Mouse (Mus musculus): Measurements from ENCODE around the gene Dnmt3c. TPM values are rescaled to one million over a fixed set of nuclear protein-coding genes. Genes with fewer than 3 reads are reported as not detected.
A peak's percentile ranks its signal among the peaks of the same experiment; 100 is the strongest.
"Not testable (repeated sequence)": the region's sequence is repeated elsewhere in the genome, so short reads cannot be mapped to it uniquely, and the experiment has no call there.

Gene Dnmt3c
- polyA plus RNA-seq, 1 experiment from 2014 or later: not detected

DNA sequence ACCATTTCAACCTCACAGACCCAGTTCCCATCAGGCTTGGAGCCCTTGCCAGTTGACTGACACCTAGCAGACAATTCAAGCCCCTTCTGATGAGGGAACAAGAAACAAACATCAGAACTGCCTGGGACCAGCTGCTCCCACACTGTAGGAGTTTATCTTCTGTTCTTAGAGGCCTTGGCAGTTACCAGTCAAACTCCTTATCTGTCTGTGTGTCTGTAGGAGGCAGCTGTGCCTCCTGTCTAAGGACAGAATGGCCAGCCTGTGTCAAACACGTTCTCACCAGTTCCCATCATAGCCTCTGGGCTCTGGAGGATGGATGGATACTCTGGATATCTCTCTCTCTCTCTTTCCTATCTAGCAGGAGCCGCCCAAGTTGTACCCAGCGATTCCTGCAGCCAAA lies 21.4 kb downstream of the Dnmt3c start:
- DNase-seq (ENCODE audit: low spot score): not testable (repeated sequence)

GRCm38 (mm10) chr2:153723098-153723497 lies 26.6 kb downstream of the Dnmt3c start:
- no peak for DNase-seq (ENCODE audit: low spot score)

DNA sequence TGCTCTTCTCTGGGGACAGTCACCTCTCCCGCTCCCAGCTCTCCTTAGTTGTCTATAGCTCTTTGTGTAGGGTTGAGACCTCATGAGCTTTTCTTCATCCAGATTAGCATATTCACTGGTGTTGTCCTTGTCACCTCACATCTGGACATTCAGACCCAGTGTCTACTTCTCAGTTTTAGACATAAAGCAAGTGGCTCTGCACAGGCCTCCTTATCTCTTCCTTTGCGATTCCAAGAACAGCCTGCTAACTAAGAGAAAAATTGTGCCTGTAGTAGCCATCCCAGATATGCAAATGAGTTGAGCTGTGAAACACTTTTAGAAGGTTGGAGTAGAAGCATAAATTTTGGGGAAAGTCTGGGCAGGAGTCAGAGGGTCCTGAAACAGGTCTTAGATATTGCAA lies 28.0 kb downstream of the Dnmt3c start:
- DNase-seq (ENCODE audit: low spot score): no peak

- DNase-seq (ENCODE audit: low spot score): no peak
These were observed 28.4 kb downstream of the Dnmt3c start for GRCm38 (mm10) chr2:153724871-153725270.

DNA sequence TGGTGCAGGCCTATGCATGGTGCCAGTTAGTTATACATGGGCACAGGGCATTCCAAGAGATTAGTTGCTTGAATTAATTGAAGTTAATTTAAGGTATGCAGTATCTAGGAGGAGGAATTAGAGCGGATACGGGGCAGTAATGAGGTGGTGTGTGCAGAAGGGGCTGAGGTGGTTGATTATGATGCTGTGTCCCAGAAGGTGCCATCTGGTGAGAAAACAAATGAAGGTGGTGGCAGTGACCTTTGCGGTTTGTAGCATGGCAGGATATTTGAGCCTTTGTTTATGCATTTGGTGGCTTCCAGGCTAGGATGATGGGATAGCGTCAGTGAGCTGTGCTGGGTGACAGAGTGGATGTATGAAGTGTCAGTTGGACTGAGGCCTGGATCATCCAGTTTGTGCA lies 28.8 kb downstream of the Dnmt3c start:
- no peak for DNase-seq (ENCODE audit: low spot score)

DNA sequence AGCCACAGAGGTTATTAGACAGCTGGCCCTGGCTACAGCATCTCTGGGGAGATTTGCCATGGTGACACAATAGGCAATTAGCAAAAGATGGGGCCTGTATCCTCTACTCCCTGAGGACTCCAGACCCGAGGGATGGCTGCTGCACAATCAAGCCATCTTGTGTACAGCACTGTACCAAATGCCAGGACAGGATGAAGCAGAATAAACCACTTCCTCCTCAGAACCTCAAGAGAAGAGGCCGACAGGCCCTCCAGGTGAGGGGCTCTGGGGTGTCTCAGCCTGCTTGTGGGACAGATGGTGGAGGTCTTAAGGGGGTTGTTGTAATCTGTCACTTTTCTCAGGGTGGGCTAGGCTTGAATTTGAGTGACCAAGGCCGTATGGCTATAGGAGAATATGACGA lies 37.6 kb downstream of the Dnmt3c start:
- DNase-seq (ENCODE audit: low spot score): peak; percentile 58

DNA sequence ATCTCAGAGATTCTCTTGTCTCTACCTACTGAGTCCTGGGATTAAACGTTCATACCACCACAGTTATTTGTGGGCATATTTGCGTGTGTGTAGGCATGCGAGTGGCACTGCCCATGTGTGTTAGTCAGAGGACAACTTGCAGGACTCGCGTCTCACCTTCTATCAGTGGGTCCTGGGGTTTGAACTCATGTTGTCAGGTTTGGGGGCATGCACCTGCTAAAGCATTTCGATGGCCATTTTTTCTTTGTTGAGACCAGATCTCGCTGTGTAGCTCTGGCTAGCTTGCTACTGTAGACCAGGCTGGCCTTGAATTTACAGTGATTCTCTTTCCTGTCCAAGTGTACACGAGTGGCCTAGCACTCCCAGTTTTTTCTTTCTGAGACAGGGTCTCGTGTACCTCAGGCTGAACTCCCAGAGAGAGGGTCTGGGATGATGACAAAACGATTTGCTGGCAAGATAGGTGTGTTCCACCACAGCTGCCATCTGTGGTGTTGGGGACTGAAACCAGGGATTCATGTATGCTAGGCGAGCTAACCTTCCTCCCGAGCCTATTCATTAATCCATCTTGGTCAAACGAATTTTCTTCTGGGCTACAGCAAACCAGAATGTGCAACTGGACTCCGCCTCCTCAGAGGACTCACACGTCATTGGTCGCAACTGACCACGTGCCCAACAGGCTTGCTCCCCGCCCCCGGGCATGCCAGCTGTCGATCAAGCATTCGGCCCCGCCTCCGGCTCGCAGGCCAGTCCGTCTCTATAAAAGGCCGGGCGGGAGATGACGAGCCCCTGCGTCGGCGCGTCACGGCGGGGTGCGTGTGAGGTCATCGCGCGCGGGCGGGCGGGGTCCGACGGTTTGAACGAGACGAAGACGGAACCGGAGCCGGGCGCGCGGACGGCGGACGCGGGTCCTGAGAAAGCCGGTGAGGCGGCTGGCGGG lies 44.3 kb downstream of the Dnmt3c start, which contains the start of gene Mapre1:
TSS of gene Mapre1 (plus strand) at position 775 of the 937 bp plus-strand sequence.
- DNase-seq (ENCODE audit: low spot score): peak; percentile 98

DNA sequence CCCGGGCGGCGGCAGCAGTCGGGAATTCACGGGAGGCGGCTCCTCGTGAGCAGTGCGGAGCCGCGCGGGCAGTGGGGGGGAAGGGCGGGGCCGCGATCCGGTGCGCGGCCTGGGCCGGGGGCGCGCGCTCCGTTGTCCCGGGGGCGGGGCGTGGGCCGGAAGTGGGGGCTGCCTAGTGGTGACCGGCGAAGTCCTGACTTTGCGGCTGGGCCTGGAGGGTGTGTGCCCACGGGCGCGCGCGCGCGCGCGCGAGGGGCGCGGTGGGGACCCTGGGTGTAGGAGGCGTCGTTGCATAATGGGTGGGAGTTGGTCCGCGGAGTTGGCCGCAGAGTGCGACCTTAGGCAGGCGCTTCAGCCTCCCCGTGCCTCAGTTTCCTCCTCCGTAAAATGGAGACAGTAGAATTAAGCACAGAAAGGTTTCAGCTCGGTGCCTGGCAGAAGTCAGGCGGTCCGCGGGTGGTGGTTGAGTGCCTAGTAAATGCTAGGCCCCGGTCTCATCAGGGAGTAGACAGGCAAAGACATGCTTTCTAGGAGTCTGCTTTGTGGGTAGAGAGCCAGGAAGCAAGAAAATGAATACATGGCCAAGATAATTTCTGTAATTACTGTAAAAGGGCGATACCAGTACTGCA lies 45.1 kb downstream of the Dnmt3c start:
- DNase-seq (ENCODE audit: low spot score): peak; percentile 81

DNA sequence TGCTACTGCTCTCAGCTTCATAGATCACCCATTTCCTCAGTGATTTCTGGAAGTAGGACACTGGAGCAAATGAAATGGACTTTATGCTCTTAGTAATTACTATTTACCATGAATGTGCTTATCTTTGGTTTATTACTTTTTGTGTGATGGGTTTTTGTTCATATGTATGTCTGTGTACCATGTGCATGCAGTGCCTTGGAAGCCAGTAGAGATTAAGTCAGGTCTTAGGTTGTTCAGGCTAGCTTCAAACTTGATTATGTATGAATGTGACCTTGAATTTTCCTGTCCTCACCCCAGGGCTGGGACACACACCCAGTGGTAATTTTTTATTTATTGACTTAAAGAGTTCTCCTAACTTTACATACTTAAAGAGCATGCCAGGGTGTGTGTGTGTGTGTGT lies 51.5 kb downstream of the Dnmt3c start:
- no peak for DNase-seq (ENCODE audit: low spot score)

- DNase-seq (ENCODE audit: low spot score): no peak
These were observed 53.9 kb downstream of the Dnmt3c start for GRCm38 (mm10) chr2:153750363-153750762.

DNA sequence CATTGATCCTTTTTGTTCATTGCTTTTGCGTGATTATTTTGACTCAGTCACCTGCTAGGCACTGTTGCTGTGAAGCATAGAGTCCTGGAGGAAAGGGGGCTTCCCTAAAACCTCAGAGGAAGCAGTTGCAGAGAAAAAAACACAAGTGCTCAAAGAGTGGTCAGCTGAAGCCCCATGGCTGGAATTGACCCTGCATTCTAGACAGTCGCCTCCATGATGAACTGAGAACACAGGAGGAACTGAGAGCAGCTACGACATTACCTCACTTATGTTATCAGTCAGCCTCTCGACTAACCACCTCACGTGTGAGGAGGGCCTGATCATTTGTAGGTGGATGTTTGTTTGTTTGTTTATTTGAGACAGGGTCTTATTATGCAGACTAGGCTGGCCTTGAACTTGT lies 65.7 kb downstream of the Dnmt3c start:
- DNase-seq (ENCODE audit: low spot score): no peak

DNA sequence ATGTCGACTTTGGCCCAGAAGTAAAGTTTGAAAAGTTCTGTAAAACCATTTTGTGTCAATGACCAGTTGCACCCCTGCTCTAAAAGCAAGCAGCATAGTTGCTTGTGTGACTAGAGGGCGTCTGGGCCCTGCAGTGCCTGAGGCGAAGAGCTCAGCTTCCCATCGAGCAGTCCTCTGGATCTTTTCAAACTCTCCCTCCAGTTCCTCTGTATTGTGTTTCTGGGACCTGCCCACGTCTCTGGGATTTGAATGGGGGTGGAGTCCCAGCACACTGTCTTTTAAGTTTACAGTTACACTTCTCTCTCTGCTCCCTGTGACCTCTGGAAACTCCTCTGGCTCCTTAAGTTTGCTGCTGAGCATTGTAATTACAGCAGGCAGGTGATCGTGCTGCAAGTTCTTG lies 71.0 kb downstream of the Dnmt3c start:
- DNase-seq (ENCODE audit: low spot score): no peak

DNA sequence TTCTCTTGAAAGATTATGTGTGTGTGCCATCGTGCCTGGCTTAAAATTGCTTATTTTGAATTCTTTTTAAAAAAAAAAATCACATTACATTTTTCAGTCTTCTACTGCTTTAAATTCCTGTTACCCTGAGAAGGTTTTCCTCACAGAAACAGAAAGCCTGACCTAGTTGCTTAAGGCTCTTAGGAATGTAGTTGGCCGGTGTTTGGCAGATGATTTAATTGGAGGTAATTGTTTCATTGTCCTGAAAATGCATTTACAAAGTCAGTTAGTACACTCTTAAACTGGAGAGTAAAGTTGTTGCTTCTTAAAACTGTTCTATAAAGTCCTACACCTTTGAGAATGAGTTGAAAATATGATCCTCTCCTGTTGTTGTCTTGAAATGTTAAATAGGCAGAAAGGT lies 72.4 kb downstream of the Dnmt3c start:
- DNase-seq (ENCODE audit: low spot score): no peak

DNA sequence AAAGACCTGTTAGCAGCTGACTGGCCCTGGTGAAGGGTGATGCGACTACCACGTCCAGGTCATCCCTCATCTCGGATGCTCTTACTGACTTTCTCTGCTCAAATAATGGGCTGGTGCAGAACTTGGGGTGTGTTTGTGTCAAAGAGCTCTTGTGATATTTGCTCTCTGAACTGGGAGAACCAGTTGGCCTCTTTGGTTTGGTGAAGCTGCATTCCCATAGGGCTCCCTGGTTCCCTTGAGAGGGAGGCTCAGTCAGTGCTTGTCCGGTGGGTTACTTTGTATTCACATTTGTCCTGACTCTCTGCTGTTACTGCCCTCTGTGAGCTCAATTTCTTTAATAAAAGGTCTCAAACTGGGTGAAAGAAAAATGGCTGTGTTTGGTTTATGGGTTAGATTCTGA lies 76.5 kb downstream of the Dnmt3c start:
- no peak for DNase-seq (ENCODE audit: low spot score)

DNA sequence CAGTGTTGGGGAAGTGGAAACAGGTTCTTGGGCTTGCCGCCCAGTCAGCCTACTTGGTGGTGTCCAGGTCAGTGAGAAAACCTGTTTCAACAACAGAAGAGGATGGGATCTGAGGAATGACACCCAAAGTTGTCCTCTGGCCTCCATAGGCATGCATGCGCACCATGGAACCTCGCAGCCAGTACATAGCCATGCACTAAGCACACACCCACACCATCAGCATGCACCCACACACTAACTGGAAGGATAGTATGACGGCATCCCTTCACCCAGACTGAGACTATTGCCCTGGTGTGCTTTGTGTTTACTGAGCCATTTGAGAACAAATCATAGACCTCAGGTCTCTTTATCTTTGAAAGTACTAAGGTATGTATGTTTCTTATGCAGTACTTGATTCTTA lies 79.0 kb downstream of the Dnmt3c start:
- DNase-seq (ENCODE audit: low spot score): no peak

- peak; percentile 85 for DNase-seq (ENCODE audit: low spot score)
These were observed 82.3 kb downstream of the Dnmt3c start for GRCm38 (mm10) chr2:153778638-153779362.

Other genes with a start within 250 kb of the Dnmt3c start
- not detected in 2 replicates for gene 4930404H24Rik, start 203.9 kb upstream of the Dnmt3c start, polyA plus RNA-seq (2015; fragmentation: Nextera tagmentation; extraction: Ambion mirVana)
- gene Nol4l, start 166.7 kb upstream of the Dnmt3c start, polyA plus RNA-seq (2015; fragmentation: Nextera tagmentation; extraction: Ambion mirVana): 1.9 and 2.0 TPM in 2 replicates
- gene Commd7, start 63.9 kb upstream of the Dnmt3c start, polyA plus RNA-seq (2015; fragmentation: Nextera tagmentation; extraction: Ambion mirVana): 88.5 and 89.0 TPM in 2 replicates
- gene Dnmt3b, start 47.2 kb upstream of the Dnmt3c start, polyA plus RNA-seq (2015; fragmentation: Nextera tagmentation; extraction: Ambion mirVana): 17.9 and 19.3 TPM in 2 replicates
- 281 and 293 TPM in 2 replicates for gene Mapre1, start 44.6 kb downstream of the Dnmt3c start, polyA plus RNA-seq (2015; fragmentation: Nextera tagmentation; extraction: Ambion mirVana)
- 0.57 and 0.85 TPM in 2 replicates for gene Efcab8, start 83.3 kb downstream of the Dnmt3c start, polyA plus RNA-seq (2015; fragmentation: Nextera tagmentation; extraction: Ambion mirVana)
- not detected in 2 replicates for gene Sun5, start 174.4 kb downstream of the Dnmt3c start, polyA plus RNA-seq (2015; fragmentation: Nextera tagmentation; extraction: Ambion mirVana)
- gene Bpifb2, start 178.4 kb downstream of the Dnmt3c start, polyA plus RNA-seq (2015; fragmentation: Nextera tagmentation; extraction: Ambion mirVana): 0.22 and 0.33 TPM in 2 replicates
- gene Bpifb6, start 203.7 kb downstream of the Dnmt3c start, polyA plus RNA-seq (2015; fragmentation: Nextera tagmentation; extraction: Ambion mirVana): 0.14 TPM in 1 of 2 replicates, not detected in the other
- 0.44 and 0.51 TPM in 2 replicates for gene Bpifb3, start 221.6 kb downstream of the Dnmt3c start, polyA plus RNA-seq (2015; fragmentation: Nextera tagmentation; extraction: Ambion mirVana)
- 0.10 and 0.19 TPM in 2 replicates for gene Bpifb4, start 241.6 kb downstream of the Dnmt3c start, polyA plus RNA-seq (2015; fragmentation: Nextera tagmentation; extraction: Ambion mirVana)